Mouse (Mus musculus) kidney, embryonic 14.5 days (tissue): ENCODE measurements around the gene Pcdh9. TPM values are rescaled to one million over a fixed set of nuclear protein-coding genes. Genes with fewer than 3 reads are reported as not detected.

Experiments used
- ATAC-seq: fragments of 200-750 bp; cut with Nextera tagmentation; 2 replicates; pipeline ENCODE4 v1.8.0; 2017; ENCODE audit warnings: moderate number of reproducible peaks, mild to moderate bottlenecking, moderate TSS enrichment, moderate library complexity; ENCODE audit not compliant: low FRiP score, low TSS enrichment
- H3K27ac ChIP-seq: fragments of 300-500 bp; sonication (generic); 2 replicates; pipeline ENCODE4 v1.5.1; 2014; ENCODE audit warnings: low read depth, mild to moderate bottlenecking, low read length, moderate library complexity, mixed read lengths
- H3K27me3 ChIP-seq: fragments of 300-500 bp; sonication (generic); 2 replicates; pipeline ENCODE4 v1.6.1; 2014; ENCODE audit warnings: mild to moderate bottlenecking, low read length; ENCODE audit not compliant: control insufficient read depth, insufficient read depth
- H3K36me3 ChIP-seq: fragments of 300-500 bp; sonication (generic); 2 replicates; pipeline ENCODE4 v1.6.1; 2014; ENCODE audit warnings: low read length, mixed read lengths; ENCODE audit not compliant: control insufficient read depth, insufficient read depth
- H3K4me1 ChIP-seq: fragments of 300-500 bp; sonication (generic); 2 replicates; pipeline ENCODE4 v1.6.1; 2014; ENCODE audit warnings: low read length, mixed read lengths; ENCODE audit not compliant: control insufficient read depth, insufficient read depth
- H3K4me2 ChIP-seq: fragments of 300-500 bp; sonication (generic); replicated peaks from 2 replicates; pipeline ENCODE4 v1.6.1; 2014; ENCODE audit warnings: low read depth, mild to moderate bottlenecking, low read length
- H3K4me3 ChIP-seq: fragments of 300-500 bp; sonication (generic); 2 replicates; pipeline ENCODE4 v1.5.1; 2014; ENCODE audit warnings: mild to moderate bottlenecking, low read length
- H3K9ac ChIP-seq: fragments of 300-500 bp; sonication (generic); 2 replicates; pipeline ENCODE4 v1.6.1; 2014; ENCODE audit warnings: low read depth, mild to moderate bottlenecking, low read length, moderate library complexity
- H3K9me3 ChIP-seq: fragments of 300-500 bp; sonication (generic); 2 replicates; pipeline ENCODE4 v1.6.1; 2016; ENCODE audit warnings: low read length; ENCODE audit not compliant: control insufficient read depth
- WGBS: fragments of 180-500 bp; shearing (Covaris S2); extraction: QIAGEN DNeasy Blood & Tissue Kit; methylation state at CpG from one replicate; pipeline ENCODE4 v1.1.7; 2014; 5-methylcytosine and 5-hydroxymethylcytosine counted together
- polyA plus RNA-seq: library from polyadenylated mRNA; unstranded; fragments of >200 nt; fragmentation: Nextera tagmentation; extraction: Ambion mirVana; gene quantifications from 2 replicates; pipeline ENCODE4 v1.2.1, GENCODE M21; 2014

Gene Pcdh9
- polyA plus RNA-seq, 1 experiment from 2014 or later: 17.7 TPM

DNA sequence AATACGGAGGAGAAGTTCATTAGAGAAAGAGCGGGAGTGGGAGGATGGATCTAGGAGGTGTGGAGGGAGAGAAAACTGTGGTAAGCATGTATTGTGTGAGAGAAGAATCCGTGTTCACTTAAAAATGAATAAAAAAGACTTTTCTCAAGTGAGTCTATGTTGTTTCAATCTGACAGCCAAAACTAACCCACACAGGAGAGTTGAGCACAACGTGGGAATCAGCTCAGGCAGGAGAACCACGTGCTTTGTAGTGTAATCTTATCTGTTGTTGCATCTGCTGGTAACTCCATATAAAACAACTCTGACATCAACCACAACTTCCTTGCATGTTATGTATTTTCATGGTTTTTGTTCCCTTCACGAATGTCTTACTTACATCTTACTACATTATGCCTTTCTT, 58.0 kb downstream of the Pcdh9 start:
- H3K27me3 ChIP-seq: no peaks in the 10 kb centered on the region
- H3K9ac ChIP-seq: no peak overlapping the region
- ATAC-seq: no peak
- 78% methylated on average over 6 of the region's 6 CpGs for WGBS
- no peaks in the 10 kb centered on the region for H3K36me3 ChIP-seq
- H3K9me3 ChIP-seq: no peaks in the 10 kb centered on the region
- no peak overlapping the region for H3K27ac ChIP-seq
- H3K4me1 ChIP-seq: no peaks in the 10 kb centered on the region
- H3K4me3 ChIP-seq: no peak overlapping the region
- no peak overlapping the region for H3K4me2 ChIP-seq

DNA sequence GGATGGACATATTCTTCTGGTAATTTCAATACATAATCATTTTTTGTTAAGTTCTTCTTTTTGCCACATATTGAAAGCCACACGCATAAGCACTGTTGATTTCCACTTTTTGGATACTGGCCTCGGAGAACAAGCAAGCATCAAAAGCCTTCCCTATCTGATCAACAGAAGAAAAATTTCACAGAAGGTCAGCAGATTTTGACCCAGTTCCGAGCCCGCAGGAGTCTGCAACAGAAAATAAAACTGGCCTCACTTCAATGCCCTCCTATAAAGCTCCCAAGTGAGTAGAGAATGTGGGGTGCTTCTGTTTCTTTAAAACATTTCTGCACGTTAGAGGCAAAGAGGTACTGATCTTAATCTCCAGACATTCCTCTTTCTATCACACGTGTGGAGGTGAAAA, 63.3 kb downstream of the Pcdh9 start:
- Histone ChIP-seq H3K9ac (no peak overlapping the region), H3K9me3 (no peaks in the 10 kb centered on the region), H3K4me2 (no peak overlapping the region), H3K27ac (no peak overlapping the region), H3K4me3 (no peak overlapping the region), H3K4me1 (no peaks in the 10 kb centered on the region), H3K27me3 (no peaks in the 10 kb centered on the region), H3K36me3 (no peaks in the 10 kb centered on the region)
- ATAC-seq: no peak
- 53% methylated on average over 6 of the region's 6 CpGs for WGBS

DNA sequence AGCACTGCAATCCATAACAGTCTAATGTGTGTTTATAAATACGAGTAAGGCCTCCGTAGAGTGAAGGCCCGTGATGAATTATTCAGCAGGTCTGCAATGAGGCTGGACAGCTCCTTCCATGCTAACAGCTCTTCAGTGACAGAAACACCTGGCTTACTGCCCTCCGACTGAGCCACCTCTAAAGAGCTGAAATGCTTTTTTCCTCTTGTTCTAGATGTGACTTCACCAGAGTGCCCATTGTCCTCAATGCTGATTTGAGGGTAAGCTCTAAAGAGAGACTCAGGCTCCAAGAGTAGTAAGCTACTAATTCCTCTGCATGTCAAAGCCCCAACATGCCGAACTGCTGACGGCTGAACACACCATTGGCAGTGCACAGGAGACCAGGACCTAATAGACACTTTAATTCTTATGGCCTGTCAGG, 64.4 kb downstream of the Pcdh9 start:
- Histone ChIP-seq H3K4me1 (no peaks in the 10 kb centered on the region), H3K27me3 (no peaks in the 10 kb centered on the region), H3K36me3 (no peaks in the 10 kb centered on the region), H3K9me3 (no peaks in the 10 kb centered on the region), H3K4me2 (no peak overlapping the region), H3K4me3 (no peak overlapping the region), H3K9ac (no peak overlapping the region), H3K27ac (no peak overlapping the region)
- ATAC-seq: no peak
- 57% methylated on average over 6 of the region's 6 CpGs for WGBS

DNA sequence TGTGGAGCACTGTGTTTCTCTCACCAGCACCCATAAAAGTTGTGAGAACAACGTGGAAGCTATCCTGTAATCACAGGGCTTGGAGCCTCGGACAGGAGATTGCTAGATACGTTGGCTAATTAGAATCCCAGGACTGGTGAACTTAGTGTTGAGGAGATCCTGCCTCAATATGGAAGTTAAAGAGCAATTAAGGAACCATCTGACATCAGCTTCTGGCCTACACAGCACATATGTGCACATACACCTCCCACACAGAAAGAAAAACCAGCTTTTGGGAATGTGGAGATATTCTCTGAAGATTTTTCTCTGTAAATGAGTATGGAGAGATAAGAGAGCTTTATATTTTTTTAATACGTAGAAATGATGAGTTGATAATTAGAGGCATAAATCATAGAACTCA, 71.6 kb downstream of the Pcdh9 start:
- H3K36me3 ChIP-seq: no peaks in the 10 kb centered on the region
- no peak overlapping the region for H3K9ac ChIP-seq
- WGBS: 82% methylated on average over 4 of the region's 4 CpGs

DNA sequence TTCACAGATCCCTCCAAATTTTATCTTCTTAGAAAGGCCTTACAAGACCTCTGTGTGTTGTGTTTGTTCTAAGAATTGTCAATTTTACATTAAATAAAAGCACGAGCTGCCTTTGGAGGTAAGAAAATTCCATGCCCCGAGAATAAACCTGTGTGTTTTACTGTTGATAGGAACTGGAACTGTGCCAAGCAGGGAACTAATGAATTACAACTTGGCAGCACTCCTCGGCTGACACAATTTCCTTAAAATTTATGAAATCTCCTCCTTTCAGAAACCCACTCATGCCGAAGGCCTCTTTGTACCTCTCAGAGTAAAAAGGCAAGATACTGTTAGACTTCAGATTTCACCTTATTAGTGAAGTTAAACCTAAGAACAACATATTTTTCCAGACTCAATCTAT, 72.9 kb downstream of the Pcdh9 start:
- H3K36me3 ChIP-seq: no peaks in the 10 kb centered on the region
- no peak for ATAC-seq
- H3K4me3 ChIP-seq: no peak overlapping the region
- 23% methylated on average over 4 of the region's 4 CpGs for WGBS
- no peak overlapping the region for H3K9ac ChIP-seq
- no peak overlapping the region for H3K4me2 ChIP-seq
- no peak overlapping the region for H3K27ac ChIP-seq
- H3K4me1 ChIP-seq: no peaks in the 10 kb centered on the region
- no peaks in the 10 kb centered on the region for H3K9me3 ChIP-seq
- H3K27me3 ChIP-seq: no peaks in the 10 kb centered on the region

More for the DNA sequence above, 71.6 kb downstream of the Pcdh9 start:
- Histone ChIP-seq H3K9me3 (no peaks in the 10 kb centered on the region), H3K4me1 (no peaks in the 10 kb centered on the region), H3K27ac (no peak overlapping the region), H3K4me3 (no peak overlapping the region), H3K4me2 (no peak overlapping the region), H3K27me3 (no peaks in the 10 kb centered on the region)
- ATAC-seq: no peak

DNA sequence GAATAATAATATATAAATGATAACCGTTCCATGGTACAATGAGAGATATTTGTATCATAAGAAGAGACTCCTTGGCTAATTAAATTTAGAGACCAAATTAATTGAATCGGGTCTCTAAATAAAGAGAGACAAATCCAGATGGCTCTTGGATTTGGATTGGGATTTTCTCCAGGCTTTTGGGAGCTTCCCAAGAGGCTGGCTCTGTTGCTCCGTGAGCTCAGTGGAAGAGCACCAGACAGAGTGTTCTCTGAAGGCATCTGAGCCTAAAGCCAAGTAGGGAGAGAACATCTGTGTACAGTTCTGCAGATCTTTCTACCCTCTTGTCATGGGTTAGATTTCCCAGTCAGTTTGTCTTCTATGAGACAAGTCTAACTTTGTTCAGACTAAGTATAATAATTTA, 95.9 kb downstream of the Pcdh9 start:
- Histone ChIP-seq H3K36me3 (no peaks in the 10 kb centered on the region), H3K27me3 (no peaks in the 10 kb centered on the region), H3K4me3 (no peak overlapping the region), H3K4me1 (no peaks in the 10 kb centered on the region), H3K4me2 (no peak overlapping the region), H3K9ac (no peak overlapping the region), H3K9me3 (no peaks in the 10 kb centered on the region), H3K27ac (no peak overlapping the region)
- no peak for ATAC-seq
- WGBS: 95% methylated on average over 3 of the region's 3 CpGs

DNA sequence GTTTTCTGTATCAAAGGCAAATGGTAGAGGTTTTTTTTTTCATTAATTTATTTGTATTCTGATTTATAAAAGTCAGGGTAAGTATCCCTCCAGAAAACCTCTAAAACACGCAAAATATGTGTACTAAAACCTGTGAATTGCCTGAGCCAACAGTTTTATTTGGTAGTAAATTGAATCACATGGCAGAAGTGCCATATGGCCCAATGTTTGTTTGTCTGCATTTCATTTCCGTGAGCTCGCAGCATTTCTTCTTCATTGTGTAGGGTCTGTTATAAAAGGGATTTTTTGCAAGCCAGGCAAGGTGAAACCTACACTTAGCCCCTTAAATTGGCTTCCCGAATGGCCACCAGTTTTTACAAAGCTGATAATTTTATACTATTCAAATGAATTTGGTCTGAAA, 104.2 kb downstream of the Pcdh9 start:
- no peaks in the 10 kb centered on the region for H3K36me3 ChIP-seq
- H3K4me3 ChIP-seq: no peak overlapping the region
- no peak overlapping the region for H3K9ac ChIP-seq
- no peak overlapping the region for H3K4me2 ChIP-seq
- H3K4me1 ChIP-seq: no peaks in the 10 kb centered on the region
- no peak for ATAC-seq
- no peak overlapping the region for H3K27ac ChIP-seq
- no peaks in the 10 kb centered on the region for H3K9me3 ChIP-seq
- 65% methylated on average over 4 of the region's 4 CpGs for WGBS
- no peaks in the 10 kb centered on the region for H3K27me3 ChIP-seq

DNA sequence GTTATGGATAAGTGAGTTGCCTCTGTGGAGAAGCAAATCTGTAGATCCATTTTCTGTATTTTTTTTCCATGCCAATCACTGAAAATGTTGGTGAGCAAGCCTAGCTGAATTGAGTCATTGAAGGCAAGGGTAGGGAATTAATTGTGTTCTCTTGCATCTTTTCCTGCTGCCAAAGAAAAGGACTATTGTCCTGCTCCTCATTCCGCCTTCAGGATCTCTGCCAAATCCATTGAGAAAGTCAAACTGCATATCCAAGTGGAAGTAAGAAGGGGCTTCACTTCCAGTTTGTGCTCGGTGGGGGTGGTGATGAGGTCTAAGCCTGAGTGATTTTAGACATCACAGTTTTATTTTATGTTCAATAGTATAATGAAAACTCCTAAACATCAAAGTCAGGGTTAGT, 105.4 kb downstream of the Pcdh9 start:
- Histone ChIP-seq H3K36me3 (no peaks in the 10 kb centered on the region), H3K9me3 (no peaks in the 10 kb centered on the region), H3K4me1 (no peaks in the 10 kb centered on the region), H3K4me2 (no peak overlapping the region), H3K4me3 (no peak overlapping the region), H3K27ac (no peak overlapping the region), H3K9ac (no peak overlapping the region), H3K27me3 (no peaks in the 10 kb centered on the region)
- 76% methylated on average over 2 of the region's 2 CpGs for WGBS
- ATAC-seq: no peak

DNA sequence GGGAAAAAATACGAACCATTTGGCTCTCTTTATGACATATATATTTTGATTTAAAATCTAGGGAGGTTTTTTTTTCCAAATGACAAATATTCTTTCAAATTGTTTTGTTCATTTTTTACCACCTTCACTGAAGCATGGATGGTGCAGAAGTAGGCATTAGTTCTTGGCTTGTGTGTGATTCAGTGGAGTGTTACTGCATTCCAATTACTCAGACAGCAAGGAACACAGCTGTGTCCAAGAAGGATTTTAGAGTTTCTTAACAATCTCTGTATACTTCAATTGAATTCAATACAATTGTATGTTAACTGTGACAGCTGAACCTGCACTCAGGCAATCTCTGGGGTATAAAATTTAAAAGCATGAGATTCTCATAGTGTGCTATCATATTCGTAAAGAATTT, 127.6 kb downstream of the Pcdh9 start:
- no peak for ATAC-seq
- no peak overlapping the region for H3K9ac ChIP-seq
- no peaks in the 10 kb centered on the region for H3K4me1 ChIP-seq
- no peaks in the 10 kb centered on the region for H3K27me3 ChIP-seq
- H3K36me3 ChIP-seq: no peaks in the 10 kb centered on the region
- no peak overlapping the region for H3K4me3 ChIP-seq
- H3K4me2 ChIP-seq: no peak overlapping the region
- H3K27ac ChIP-seq: no peak overlapping the region
- no peaks in the 10 kb centered on the region for H3K9me3 ChIP-seq
- WGBS: 87% methylated on average over 2 of the region's 2 CpGs
